Mouse (Mus musculus) hindlimb bud, embryonic 11.5 days (tissue): ENCODE measurements around the gene Pet117.
A peak's percentile ranks its signal among the peaks of the same experiment; 100 is the strongest.
"Not testable (repeated sequence)": the region's sequence is repeated elsewhere in the genome, so short reads cannot be mapped to it uniquely, and the experiment has no call there.

ENCODE experiments used
- DNase-seq: peaks from one replicate; pipeline ENCODE4 v3.0.0-alpha.2; 2012; ENCODE audit warnings: low read depth, low spot score; ENCODE audit errors: extremely low spot score

Gene Pet117

DNA sequence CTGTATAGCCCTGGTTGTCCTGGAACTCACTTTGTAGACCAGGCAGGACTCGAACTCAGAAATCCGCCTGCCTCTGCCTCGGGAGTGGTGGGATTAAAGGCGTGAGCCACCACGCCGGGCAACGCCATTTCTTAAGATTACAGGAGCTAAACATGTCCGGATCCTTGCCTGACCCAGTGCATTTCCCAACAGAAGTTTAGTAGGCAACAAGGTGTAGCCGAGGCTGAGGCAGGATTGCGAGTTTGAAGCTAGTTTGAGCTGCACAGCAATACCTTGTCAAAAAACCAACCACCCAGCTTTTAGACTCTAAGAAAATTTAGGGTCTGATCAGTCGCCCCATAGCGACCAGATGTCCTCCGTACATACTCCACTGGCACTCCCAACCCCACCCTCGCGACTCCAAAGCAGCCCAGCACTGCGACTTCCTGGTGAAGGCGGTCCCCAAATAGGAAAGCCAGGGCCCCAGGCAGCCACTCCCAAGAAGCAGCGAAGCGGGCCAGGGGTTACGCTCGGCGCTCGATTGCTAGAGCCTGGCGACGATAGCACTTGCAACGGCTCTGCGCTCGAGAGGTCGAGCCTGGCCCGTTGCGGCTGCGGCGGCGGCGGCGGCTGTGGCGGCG lies at the start of gene Pet117, which contains the start of gene Kat14:
Pet117 (plus strand) TSS at position 597 of the 620 bp plus-strand sequence.
Kat14 (plus strand) TSS at position 584 of the 620 bp plus-strand sequence.
- DNase-seq: peak; percentile 84

- no peak for DNase-seq
These were observed 44.6 kb upstream of the Pet117 start for GRCm38 (mm10) chr2:144324218-144324617.

DNA sequence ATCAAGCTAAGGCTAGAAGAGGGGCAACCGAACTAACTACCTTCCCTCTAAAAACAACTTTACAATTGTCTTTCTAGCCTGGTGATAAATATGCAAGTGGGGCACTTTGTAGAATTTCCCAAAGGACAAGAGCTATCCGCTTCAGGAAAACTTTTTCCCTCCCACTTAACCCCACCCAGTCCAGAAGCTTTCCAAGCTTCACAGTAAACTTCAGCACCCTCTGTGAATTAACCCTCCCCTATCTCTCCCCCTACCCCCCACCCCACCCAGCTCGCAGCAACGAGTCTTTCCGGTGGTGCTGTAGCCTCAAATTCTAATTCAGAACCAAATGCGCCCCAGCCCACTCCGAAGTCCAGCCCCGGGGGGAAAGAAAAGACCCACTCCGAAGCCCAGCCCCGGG lies 39.3 kb upstream of the Pet117 start:
- DNase-seq: no peak

DNA sequence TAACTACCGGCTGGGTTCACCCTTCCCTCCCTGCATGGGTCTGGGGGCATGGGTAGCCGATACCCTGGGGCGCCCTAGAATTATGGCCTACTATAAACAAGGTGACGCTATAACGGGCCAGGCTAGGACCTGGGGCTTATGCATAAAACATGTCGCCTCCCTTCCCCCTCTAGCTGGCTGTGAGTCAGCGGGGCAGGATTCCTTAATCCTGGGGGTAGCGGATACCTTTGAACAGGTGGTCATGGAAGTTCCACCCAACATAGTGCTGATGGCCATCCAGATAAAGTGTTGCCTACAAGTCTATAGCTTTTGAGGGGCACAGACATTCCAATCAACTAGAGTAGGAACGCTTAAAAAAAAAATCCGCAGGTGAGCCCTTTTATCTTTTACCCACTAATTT lies 38.9 kb upstream of the Pet117 start:
- no peak for DNase-seq

DNA sequence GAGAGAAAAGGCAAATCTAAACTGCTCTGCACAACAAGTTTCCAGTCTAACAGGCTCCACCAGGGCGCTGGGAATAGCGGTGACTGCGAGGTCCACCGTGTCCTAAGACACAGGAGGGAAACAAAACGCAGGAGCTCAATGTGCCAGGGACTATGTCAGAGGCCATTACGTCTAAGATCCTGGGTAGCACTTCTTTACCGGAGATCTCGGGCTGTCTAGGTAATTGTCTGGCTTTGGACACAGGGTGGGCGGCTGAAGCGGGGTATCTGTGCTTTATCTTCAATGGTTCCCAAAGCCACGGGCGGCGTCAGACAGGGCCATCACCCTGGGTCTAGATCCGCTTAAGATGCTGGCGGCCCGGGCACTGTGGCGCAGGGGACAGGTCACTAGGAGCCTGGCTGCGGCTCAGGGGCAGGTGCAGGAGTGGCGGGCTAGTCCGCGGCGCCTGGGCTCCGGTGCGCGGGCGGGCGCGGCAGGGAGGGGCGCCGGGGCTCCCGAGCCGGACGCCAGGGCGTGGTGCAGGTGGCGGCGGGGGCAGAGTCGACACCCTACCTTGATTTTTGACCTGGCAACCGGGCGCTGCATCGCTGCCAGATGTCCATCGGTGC lies 38.3 kb upstream of the Pet117 start:
- no peak for DNase-seq

GRCm38 (mm10) chr2:144330960-144331371 lies 37.8 kb upstream of the Pet117 start:
- no peak for DNase-seq

- DNase-seq: no peak
These were observed 37.1 kb upstream of the Pet117 start, which contains the start of gene Ovol2 for GRCm38 (mm10) chr2:144331401-144332302. Gene Ovol2, minus strand, starts transcription at chr2:144332146.

- DNase-seq: no peak
These were observed 36.3 kb upstream of the Pet117 start for GRCm38 (mm10) chr2:144332486-144332885.

- DNase-seq: no peak
These were observed 35.5 kb upstream of the Pet117 start for GRCm38 (mm10) chr2:144333138-144333842.

GRCm38 (mm10) chr2:144337230-144337629 lies 31.6 kb upstream of the Pet117 start:
- DNase-seq: no peak

GRCm38 (mm10) chr2:144337701-144338100 lies 31.1 kb upstream of the Pet117 start:
- DNase-seq: no peak

- not testable (repeated sequence) for DNase-seq
These were observed 30.6 kb upstream of the Pet117 start for GRCm38 (mm10) chr2:144338149-144338548.

- no peak for DNase-seq
These were observed 25.6 kb upstream of the Pet117 start for GRCm38 (mm10) chr2:144343158-144343557.

DNA sequence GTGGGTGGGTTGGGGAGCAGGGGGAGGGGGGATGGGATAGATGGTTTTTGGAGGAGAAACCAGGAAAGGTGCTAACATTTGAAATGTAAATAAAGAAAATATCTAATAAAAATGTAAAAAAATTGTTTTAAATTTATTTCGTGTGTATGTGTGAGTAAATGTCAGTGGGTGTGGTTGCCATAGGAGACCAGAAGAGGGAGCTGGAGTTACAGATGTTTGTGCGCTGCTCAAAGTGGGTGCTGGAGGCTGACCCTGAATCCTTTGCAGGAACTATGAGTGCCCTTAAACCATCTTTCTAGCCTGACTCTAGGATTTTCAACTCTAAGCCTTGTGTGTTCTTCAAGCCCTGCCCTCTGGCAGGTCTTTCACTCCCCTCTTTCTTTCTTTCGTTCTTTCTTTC lies 20.3 kb upstream of the Pet117 start:
- no peak for DNase-seq

- no peak for DNase-seq
These were observed 16.0 kb upstream of the Pet117 start for GRCm38 (mm10) chr2:144352843-144353242.

GRCm38 (mm10) chr2:144369020-144369421 lies 225 bp downstream of the Pet117 start:
- DNase-seq: no peak

DNA sequence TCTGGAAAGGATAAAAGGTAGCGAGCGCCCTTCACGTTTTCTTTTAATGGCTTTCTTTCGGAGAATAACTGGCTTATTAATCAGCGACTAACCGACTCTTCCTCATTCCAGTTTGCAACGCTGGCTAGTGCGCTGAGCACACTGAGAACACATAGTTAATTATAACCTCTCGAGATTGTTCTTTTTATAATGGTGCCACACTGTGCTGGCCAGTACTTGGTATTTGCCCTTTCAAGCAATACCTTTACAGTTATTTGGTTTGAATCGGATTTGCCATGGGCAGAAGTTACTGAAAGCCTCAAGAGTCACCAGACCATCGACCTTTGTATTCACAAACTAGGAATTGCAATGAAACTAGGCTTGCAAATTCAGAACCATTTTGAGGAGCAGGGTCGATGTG lies 715 bp downstream of the Pet117 start:
- DNase-seq: no peak

DNA sequence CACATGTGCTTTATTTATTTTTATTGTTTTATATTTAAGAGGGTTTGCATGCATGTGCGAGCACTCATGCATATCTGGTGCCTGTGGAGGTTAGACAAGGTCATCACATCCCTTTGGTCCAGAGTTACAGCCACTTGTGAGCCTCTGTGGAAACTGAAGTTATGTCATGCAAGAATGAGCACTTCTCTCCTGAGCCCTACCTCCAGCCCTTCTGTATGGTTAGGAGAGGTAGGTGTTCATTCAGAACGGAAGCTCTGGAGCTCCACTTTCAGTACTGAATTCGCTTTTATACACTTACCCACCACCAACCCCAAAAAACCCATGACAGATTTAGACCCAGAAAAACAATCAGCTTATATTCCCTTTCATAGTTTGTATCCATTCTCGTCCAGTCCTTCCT lies 2.8 kb downstream of the Pet117 start:
- DNase-seq: no peak

GRCm38 (mm10) chr2:144373063-144373462 lies 4.3 kb downstream of the Pet117 start:
- DNase-seq: no peak

DNA sequence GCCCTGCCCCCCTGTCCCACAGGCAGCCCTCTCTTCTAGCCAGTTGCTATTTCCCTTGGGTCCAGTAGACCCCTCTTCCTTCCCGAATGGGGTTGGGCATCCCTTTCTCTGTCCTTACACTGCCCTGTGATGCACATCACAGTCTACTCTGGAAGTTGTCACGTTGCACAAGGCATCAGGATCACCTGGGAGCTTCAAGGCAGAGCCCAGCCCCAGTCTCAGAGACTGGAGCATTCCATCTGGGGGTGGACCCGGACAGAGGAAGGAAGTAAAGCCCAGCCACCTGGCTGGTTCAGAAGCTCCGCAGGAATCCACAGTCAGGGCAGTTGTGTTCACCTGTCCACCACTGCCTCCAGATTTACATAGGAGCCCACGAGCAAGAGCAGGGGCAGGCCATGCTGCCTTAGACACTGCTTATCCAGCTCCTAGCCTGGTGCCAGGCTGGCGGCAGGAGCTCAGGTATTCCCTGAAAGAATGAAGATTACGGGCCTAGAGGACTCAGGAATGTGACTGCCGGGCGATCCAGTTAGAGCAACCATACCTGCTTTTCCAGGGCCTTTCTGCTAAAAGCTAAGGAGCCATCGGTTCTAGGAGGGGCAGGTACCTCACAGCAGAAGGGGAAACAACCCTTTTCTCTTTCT lies 6.4 kb downstream of the Pet117 start:
- no peak for DNase-seq

- DNase-seq: no peak
These were observed 12.5 kb downstream of the Pet117 start for GRCm38 (mm10) chr2:144381293-144381692.
